Mouse (Mus musculus) MEL (cell line): ENCODE measurements around the gene Alg11. TPM values are rescaled to one million over a fixed set of nuclear protein-coding genes. Genes with fewer than 3 reads are reported as not detected.

Experiments
- DNase-seq: peaks from one replicate; pipeline ENCODE4 v3.0.0; 2011; ENCODE audit warnings: low read depth, low spot score
- H3K27ac ChIP-seq: 2 replicates; pipeline ENCODE4 v1.5.1; 2012; ENCODE audit warnings: low read depth, mild to moderate bottlenecking, control low read depth, low read length, moderate library complexity; ENCODE audit not compliant: control insufficient read depth
- H3K27me3 ChIP-seq, 2 experiments: fragments of 150-350 bp in 1 of 2; sonication (generic) in 1 of 2; 2 replicates each; pipeline ENCODE4 v1.6.1; 2012; ENCODE audit warnings: low read length in 2 of 2, mild to moderate bottlenecking in 2 of 2, improper control_type of control experiment in 1 of 2, moderate library complexity in 1 of 2; ENCODE audit not compliant: insufficient read depth in 2 of 2, control insufficient read depth in 1 of 2
- H3K36me3 ChIP-seq, 2 experiments: 2 replicates each; pipeline ENCODE4 v1.6.1; 2012 to 2014; ENCODE audit warnings: low read length in 2 of 2, improper control_type of control experiment in 1 of 2, inconsistent platforms in 1 of 2, mild to moderate bottlenecking in 1 of 2; ENCODE audit not compliant: insufficient read depth in 2 of 2, control insufficient read depth in 1 of 2
- H3K4me1 ChIP-seq, 2 experiments: fragments of 150-350 bp in 1 of 2; sonication (generic) in 1 of 2; 2 replicates each; pipeline ENCODE4 v1.6.1; 2012; ENCODE audit warnings: low read length in 2 of 2, improper control_type of control experiment in 1 of 2, mild to moderate bottlenecking in 1 of 2; ENCODE audit not compliant: insufficient read depth in 2 of 2, control insufficient read depth in 1 of 2
- H3K4me3 ChIP-seq, 2 experiments: fragments of 150-350 bp in 1 of 2; sonication (generic) in 1 of 2; 2 replicates each; pipeline ENCODE4 v1.5.1; 2012; ENCODE audit warnings: low read depth in 2 of 2, low read length in 2 of 2, mild to moderate bottlenecking in 2 of 2, moderate library complexity in 2 of 2, control low read depth in 1 of 2, improper control_type of control experiment in 1 of 2; ENCODE audit not compliant: control insufficient read depth in 1 of 2, insufficient read depth in 1 of 2
- H3K79me2 ChIP-seq: 2 replicates; pipeline ENCODE4 v1.6.1; 2012; ENCODE audit warnings: mild to moderate bottlenecking, low read length, moderate library complexity; ENCODE audit not compliant: control insufficient read depth, poor library complexity, insufficient read depth
- H3K9ac ChIP-seq: 2 replicates; pipeline ENCODE4 v1.6.1; 2012; ENCODE audit warnings: low read depth, mild to moderate bottlenecking, control low read depth, low read length, moderate library complexity; ENCODE audit not compliant: control insufficient read depth, poor library complexity, severe bottlenecking
- H3K9me3 ChIP-seq: fragments of 150-350 bp; sonication (generic); replicated peaks from 2 replicates; pipeline ENCODE4 v1.6.1; 2012; ENCODE audit warnings: mild to moderate bottlenecking, low read length, improper control_type of control experiment, moderate library complexity; ENCODE audit not compliant: insufficient read depth
- CHD1 ChIP-seq: IDR thresholded peaks from 2 replicates; pipeline ENCODE4 v1.6.1; 2012; ENCODE audit warnings: low read depth, mild to moderate bottlenecking, inconsistent platforms, low read length, improper control_type of control experiment
- CHD2 ChIP-seq: IDR thresholded peaks from 2 replicates; pipeline ENCODE4 v1.6.1; 2011; ENCODE audit warnings: low read length, improper control_type of control experiment
- CTCF ChIP-seq, 3 experiments: IDR thresholded peaks in 2 of 3; conservative IDR thresholded peaks in 1 of 3; 2 replicates each; pipeline ENCODE4 v1.5.1; 2011 to 2012; ENCODE audit warnings: low read length in 3 of 3, low read depth in 2 of 3, mild to moderate bottlenecking in 2 of 3, improper control_type of control experiment in 1 of 3, inconsistent platforms in 1 of 3, mixed read lengths in 1 of 3, moderate library complexity in 1 of 3; ENCODE audit not compliant: control insufficient read depth in 1 of 3, insufficient read depth in 1 of 3, poor library complexity in 1 of 3, severe bottlenecking in 1 of 3
- ELF1 ChIP-seq: IDR thresholded peaks from 2 replicates; pipeline ENCODE4 v1.6.1; 2014; ENCODE audit warnings: low read depth, mild to moderate bottlenecking, inconsistent platforms, low read length, improper control_type of control experiment, moderate library complexity
- EP300 ChIP-seq, 2 experiments: IDR thresholded peaks; 2 replicates each; pipeline ENCODE4 v1.6.1; 2011; ENCODE audit warnings: improper control_type of control experiment in 2 of 2, low read length in 2 of 2, low read depth in 1 of 2, mild to moderate bottlenecking in 1 of 2
- ETS1 ChIP-seq: IDR thresholded peaks from 2 replicates; pipeline ENCODE4 v1.6.1; 2012; ENCODE audit warnings: low read depth, mild to moderate bottlenecking, inconsistent platforms, low read length, improper control_type of control experiment, moderate library complexity
- GABPA ChIP-seq: IDR thresholded peaks from 2 replicates; pipeline ENCODE4 v1.6.1; 2012; ENCODE audit warnings: low read depth, mild to moderate bottlenecking, inconsistent platforms, low read length, improper control_type of control experiment, moderate library complexity
- GATA1 ChIP-seq: IDR thresholded peaks from 2 replicates; pipeline ENCODE4 v1.6.1; 2011; ENCODE audit warnings: low read depth, low read length, improper control_type of control experiment
- KAT2A ChIP-seq: conservative IDR thresholded peaks from 2 replicates; pipeline ENCODE4 v1.6.1; 2012; ENCODE audit warnings: low read depth, low read length, improper control_type of control experiment, inconsistent platforms
- MAFK ChIP-seq: IDR thresholded peaks from 2 replicates; pipeline ENCODE4 v1.6.1; 2011; ENCODE audit warnings: low read depth, mild to moderate bottlenecking, low read length, improper control_type of control experiment, borderline replicate concordance
- MAZ ChIP-seq: IDR thresholded peaks from 2 replicates; pipeline ENCODE4 v1.6.1; 2012; ENCODE audit warnings: low read depth, mild to moderate bottlenecking, inconsistent platforms, low read length, improper control_type of control experiment
- MXI1 ChIP-seq: IDR thresholded peaks from 2 replicates; pipeline ENCODE4 v1.6.1; 2011; ENCODE audit warnings: mild to moderate bottlenecking, low read depth, low read length, improper control_type of control experiment
- POLR2AphosphoS2 ChIP-seq: IDR thresholded peaks from 2 replicates; pipeline ENCODE4 v1.6.1; 2011; ENCODE audit warnings: low read length, improper control_type of control experiment
- POLR2AphosphoS5 ChIP-seq: IDR thresholded peaks from 2 replicates; pipeline ENCODE4 v1.6.1; 2012; ENCODE audit warnings: low read depth, borderline replicate concordance, mild to moderate bottlenecking, inconsistent platforms, low read length, moderate library complexity, mixed read lengths
- RAD21 ChIP-seq: IDR thresholded peaks from 2 replicates; pipeline ENCODE4 v1.6.1; 2011; ENCODE audit warnings: mild to moderate bottlenecking, low read depth, low read length, improper control_type of control experiment
- SIN3A ChIP-seq: IDR thresholded peaks from 2 replicates; pipeline ENCODE4 v1.6.1; 2012; ENCODE audit warnings: low read length, improper control_type of control experiment, inconsistent platforms
- SMC3 ChIP-seq: IDR thresholded peaks from 2 replicates; pipeline ENCODE4 v1.6.1; 2011; ENCODE audit warnings: low read depth, low read length, improper control_type of control experiment
- TBP ChIP-seq: IDR thresholded peaks from 2 replicates; pipeline ENCODE4 v1.8.0; 2011; ENCODE audit warnings: low read depth, low read length, improper control_type of control experiment
- USF2 ChIP-seq, 2 experiments: IDR thresholded peaks; 2 replicates each; pipeline ENCODE4 v1.6.1; 2011 to 2012; ENCODE audit warnings: improper control_type of control experiment in 2 of 2, low read length in 2 of 2, borderline replicate concordance in 1 of 2, inconsistent platforms in 1 of 2, low read depth in 1 of 2, mild to moderate bottlenecking in 1 of 2; ENCODE audit not compliant: insufficient read depth in 1 of 2
- ZKSCAN1 ChIP-seq: IDR thresholded peaks from 2 replicates; pipeline ENCODE4 v1.6.1; 2012; ENCODE audit warnings: low read depth, mild to moderate bottlenecking, inconsistent platforms, low read length, improper control_type of control experiment, moderate library complexity
- ZMIZ1 ChIP-seq: IDR thresholded peaks from 2 replicates; pipeline ENCODE4 v1.6.1; 2012; ENCODE audit warnings: low read depth, mild to moderate bottlenecking, inconsistent platforms, low read length, improper control_type of control experiment, moderate library complexity
- ZNF384 ChIP-seq: IDR thresholded peaks from 2 replicates; pipeline ENCODE4 v1.6.1; 2012; ENCODE audit warnings: low read depth, mild to moderate bottlenecking, inconsistent platforms, low read length, improper control_type of control experiment
- polyA plus RNA-seq, 2 experiments: library from polyadenylated mRNA; stranded (reverse) in 1 of 2; unstranded in 1 of 2; fragments of >175 nt in 1 of 2; fragments of >200 nt in 1 of 2; gene quantifications; 2 replicates each; pipeline versions ENCODE4 v1.2.1 to v1.2.4; 2012; ENCODE audit warnings: low replicate concordance in 2 of 2, low read depth in 1 of 2; ENCODE audit not compliant: insufficient read length in 2 of 2, insufficient read depth in 1 of 2, missing spikeins in 1 of 2
- total RNA-seq: library from RNA; depleted of rRNA; stranded (reverse); fragments of 300-350 nt; gene quantifications from 2 replicates; pipeline ENCODE4 v1.2.3, GENCODE M21; 2012

Alg11 gene
- total and polyA plus RNA-seq, 3 experiments: 17.2 to 55.0 (median 22.2) TPM

- Histone ChIP-seq H3K36me3 (peaks cover 0 to 28% of the 10 kb centered on the region in 2 experiments; a peak in 2 of 4 replicates), H3K4me3 (no peak overlapping the region), H3K27me3 (no peaks in the 10 kb centered on the region), H3K9me3 (no peaks in the 10 kb centered on the region), H3K4me1 (no peaks in the 10 kb centered on the region), H3K27ac (no peak overlapping the region), H3K79me2 (peaks cover 14% of the 10 kb centered on the region), H3K9ac (no peak overlapping the region)
- no peak for DNase-seq
- TF ChIP-seq CTCF (IDR thresholded peaks at IDR 0.05 in 2 of 3, conservative IDR thresholded peaks at IDR 0.05 in 1 of 3; ENCODE audit: control insufficient read depth in 1 of 3, insufficient read depth in 1 of 3, low read depth in 2 of 3, low read length in 3 of 3, poor library complexity in 1 of 3, severe bottlenecking in 1 of 3) (peak in 2 of 3 experiments; percentile 25 to 35; a peak in 3 of 6 replicates), POLR2AphosphoS2 (no peak)
Measured at GRCm38 (mm10) chr8:22022244-22022643, 38.3 kb upstream of the Alg11 start.

- H3K27me3 ChIP-seq: no peaks in the 10 kb centered on the region
- peaks cover 0 to 36% of the 10 kb centered on the region in 2 experiments; a peak in 2 of 4 replicates for H3K36me3 ChIP-seq
- DNase-seq: no peak
- no peak overlapping the region for H3K9ac ChIP-seq
- TF ChIP-seq GATA1 (no peak), KAT2A (no peak), CTCF (IDR thresholded peaks at IDR 0.05 in 2 of 3, conservative IDR thresholded peaks at IDR 0.05 in 1 of 3; ENCODE audit: control insufficient read depth in 1 of 3, insufficient read depth in 1 of 3, low read depth in 2 of 3, low read length in 3 of 3, poor library complexity in 1 of 3, severe bottlenecking in 1 of 3) (no peak), TBP (no peak), MXI1 (no peak), CHD1 (no peak), MAZ (no peak), RAD21 (no peak), ELF1 (no peak), ZNF384 (no peak), MAFK (no peak)
- H3K4me3 ChIP-seq: no peak overlapping the region
- no peaks in the 10 kb centered on the region for H3K4me1 ChIP-seq
- peaks cover 32% of the 10 kb centered on the region for H3K79me2 ChIP-seq
- no peaks in the 10 kb centered on the region for H3K9me3 ChIP-seq
- H3K27ac ChIP-seq: no peak overlapping the region
Measured at GRCm38 (mm10) chr8:22025241-22025640, 35.3 kb upstream of the Alg11 start.

- H3K27me3 ChIP-seq: no peaks in the 10 kb centered on the region
- H3K4me1 ChIP-seq: no peaks in the 10 kb centered on the region
- no peak overlapping the region for H3K9ac ChIP-seq
- peaks cover 52% of the 10 kb centered on the region for H3K79me2 ChIP-seq
- H3K27ac ChIP-seq: no peak overlapping the region
- DNase-seq: peak; percentile 22
- H3K36me3 ChIP-seq: peaks cover 0 to 23% of the 10 kb centered on the region in 2 experiments; a peak in 2 of 4 replicates
- TF ChIP-seq SIN3A: no peak
- peak; percentile 35 for TF ChIP-seq SMC3
- TF ChIP-seq RAD21: peak; percentile 7
- TF ChIP-seq CHD2: no peak
- no peak for TF ChIP-seq USF2 (IDR thresholded peaks at IDR 0.05; ENCODE audit: borderline replicate concordance in 1 of 2, insufficient read depth in 1 of 2, low read depth in 1 of 2, low read length in 2 of 2)
- TF ChIP-seq CTCF (IDR thresholded peaks at IDR 0.05 in 2 of 3, conservative IDR thresholded peaks at IDR 0.05 in 1 of 3; ENCODE audit: control insufficient read depth in 1 of 3, insufficient read depth in 1 of 3, low read depth in 2 of 3, low read length in 3 of 3, poor library complexity in 1 of 3, severe bottlenecking in 1 of 3): peak; percentile 11 to 43 (median 38); a peak in 4 of 6 replicates
- TF ChIP-seq ZMIZ1: no peak
- TF ChIP-seq KAT2A: no peak
- TF ChIP-seq ETS1: no peak
- TF ChIP-seq POLR2AphosphoS5: no peak
- TF ChIP-seq GABPA: no peak
- TF ChIP-seq EP300 (IDR thresholded peaks at IDR 0.05; ENCODE audit: low read depth in 1 of 2, low read length in 2 of 2): no peak
- TF ChIP-seq ZKSCAN1: no peak
- TF ChIP-seq MAFK: no peak
- no peak for TF ChIP-seq MXI1
- TF ChIP-seq GATA1: no peak
- no peak overlapping the region for H3K4me3 ChIP-seq
- H3K9me3 ChIP-seq: no peaks in the 10 kb centered on the region
Measured at GRCm38 (mm10) chr8:22028973-22029372, 31.5 kb upstream of the Alg11 start.
